Mouse (Mus musculus): ENCODE measurements at regions not wholly inside any gene's neighbourhood (a gene's known extent, or its start where the extent isn't known, plus 50 kb on each side); places are given as distances from the start of the nearest gene placed in this dataset.

GRCm38 (mm10) chr14:105630867-105631680, 265.5 kb downstream of the Spry2 start:
- Histone ChIP-seq H3K27ac (ENCODE audit: low read length) (no peak overlapping the region), H3K4me2 (replicated peaks; ENCODE audit: low read depth, low read length) (no peak overlapping the region), H3K9ac (replicated peaks; ENCODE audit: low read depth, low read length) (no peak overlapping the region), H3K4me3 (ENCODE audit: low read depth, low read length) (no peak overlapping the region), H3K9me3 (ENCODE audit: control insufficient read depth, low read depth, low read length) (no peaks in the 10 kb centered on the region), H3K36me3 (ENCODE audit: control insufficient read depth, insufficient read depth, low read length) (no peaks in the 10 kb centered on the region), H3K27me3 (ENCODE audit: control insufficient read depth, insufficient read depth, low read length) (no peaks in the 10 kb centered on the region), H3K4me1 (ENCODE audit: control insufficient read depth, insufficient read depth, low read length) (no peaks in the 10 kb centered on the region)
- 87% methylated on average over 9 of the region's 9 CpGs for WGBS
- ATAC-seq (ENCODE audit: insufficient number of reproducible peaks, insufficient read depth, low FRiP score, low read depth): no peak

GRCm38 (mm10) chr14:105630444-105630843, 266.2 kb downstream of the Spry2 start:
- 78% methylated on average over 5 of the region's 5 CpGs for WGBS
- no peak for ATAC-seq (ENCODE audit: insufficient number of reproducible peaks, insufficient read depth, low FRiP score, low read depth)

GRCm38 (mm10) chr14:105628673-105629072, 267.9 kb downstream of the Spry2 start:
- WGBS: 69% methylated on average over 3 of the region's 3 CpGs
- Histone ChIP-seq H3K4me1 (ENCODE audit: control insufficient read depth, insufficient read depth, low read length) (no peaks in the 10 kb centered on the region), H3K27me3 (ENCODE audit: control insufficient read depth, insufficient read depth, low read length) (no peaks in the 10 kb centered on the region), H3K4me2 (replicated peaks; ENCODE audit: low read depth, low read length) (no peak overlapping the region), H3K9me3 (ENCODE audit: control insufficient read depth, low read depth, low read length) (no peaks in the 10 kb centered on the region), H3K27ac (ENCODE audit: low read length) (no peak overlapping the region), H3K36me3 (ENCODE audit: control insufficient read depth, insufficient read depth, low read length) (no peaks in the 10 kb centered on the region), H3K4me3 (ENCODE audit: low read depth, low read length) (no peak overlapping the region), H3K9ac (replicated peaks; ENCODE audit: low read depth, low read length) (no peak overlapping the region)
- no peak for ATAC-seq (ENCODE audit: insufficient number of reproducible peaks, insufficient read depth, low FRiP score, low read depth)

More at GRCm38 (mm10) chr14:105630444-105630843, 266.2 kb downstream of the Spry2 start:
- Histone ChIP-seq H3K36me3 (ENCODE audit: control insufficient read depth, insufficient read depth, low read length) (no peaks in the 10 kb centered on the region), H3K4me2 (replicated peaks; ENCODE audit: low read depth, low read length) (no peak overlapping the region), H3K27me3 (ENCODE audit: control insufficient read depth, insufficient read depth, low read length) (no peaks in the 10 kb centered on the region), H3K4me1 (ENCODE audit: control insufficient read depth, insufficient read depth, low read length) (no peaks in the 10 kb centered on the region), H3K27ac (ENCODE audit: low read length) (no peak overlapping the region), H3K9ac (replicated peaks; ENCODE audit: low read depth, low read length) (no peak overlapping the region), H3K4me3 (ENCODE audit: low read depth, low read length) (no peak overlapping the region), H3K9me3 (ENCODE audit: control insufficient read depth, low read depth, low read length) (no peaks in the 10 kb centered on the region)

GRCm38 (mm10) chr14:105624387-105624786, 272.2 kb downstream of the Spry2 start:
- H3K27ac ChIP-seq (ENCODE audit: low read length): no peak overlapping the region
- H3K27me3 ChIP-seq (ENCODE audit: control insufficient read depth, insufficient read depth, low read length): no peaks in the 10 kb centered on the region
- WGBS: 82% methylated on average over 7 of the region's 7 CpGs
- no peak overlapping the region for H3K9ac ChIP-seq (replicated peaks; ENCODE audit: low read depth, low read length)
- H3K4me1 ChIP-seq (ENCODE audit: control insufficient read depth, insufficient read depth, low read length): no peaks in the 10 kb centered on the region
- H3K4me2 ChIP-seq (replicated peaks; ENCODE audit: low read depth, low read length): no peak overlapping the region
- no peak overlapping the region for H3K4me3 ChIP-seq (ENCODE audit: low read depth, low read length)
- no peaks in the 10 kb centered on the region for H3K36me3 ChIP-seq (ENCODE audit: control insufficient read depth, insufficient read depth, low read length)
- H3K9me3 ChIP-seq (ENCODE audit: control insufficient read depth, low read depth, low read length): no peaks in the 10 kb centered on the region
- ATAC-seq (ENCODE audit: insufficient number of reproducible peaks, insufficient read depth, low FRiP score, low read depth): no peak

- no peak overlapping the region for H3K27ac ChIP-seq (ENCODE audit: low read length)
- H3K36me3 ChIP-seq (ENCODE audit: control insufficient read depth, insufficient read depth, low read length): no peaks in the 10 kb centered on the region
- WGBS: 92% methylated on average over 5 of the region's 5 CpGs
Observed at GRCm38 (mm10) chr14:105622166-105622565, 274.5 kb downstream of the Spry2 start.

GRCm38 (mm10) chr14:105621124-105621523, 275.5 kb downstream of the Spry2 start:
- no peaks in the 10 kb centered on the region for H3K27me3 ChIP-seq (ENCODE audit: control insufficient read depth, insufficient read depth, low read length)
- 79% methylated on average over 6 of the region's 6 CpGs for WGBS
- H3K4me1 ChIP-seq (ENCODE audit: control insufficient read depth, insufficient read depth, low read length): no peaks in the 10 kb centered on the region
- no peak overlapping the region for H3K4me3 ChIP-seq (ENCODE audit: low read depth, low read length)
- H3K4me2 ChIP-seq (replicated peaks; ENCODE audit: low read depth, low read length): no peak overlapping the region
- H3K9ac ChIP-seq (replicated peaks; ENCODE audit: low read depth, low read length): no peak overlapping the region
- ATAC-seq (ENCODE audit: insufficient number of reproducible peaks, insufficient read depth, low FRiP score, low read depth): no peak
- H3K36me3 ChIP-seq (ENCODE audit: control insufficient read depth, insufficient read depth, low read length): no peaks in the 10 kb centered on the region
- no peak overlapping the region for H3K27ac ChIP-seq (ENCODE audit: low read length)
- H3K9me3 ChIP-seq (ENCODE audit: control insufficient read depth, low read depth, low read length): no peaks in the 10 kb centered on the region

More at GRCm38 (mm10) chr14:105622166-105622565, 274.5 kb downstream of the Spry2 start:
- no peak for ATAC-seq (ENCODE audit: insufficient number of reproducible peaks, insufficient read depth, low FRiP score, low read depth)
- Histone ChIP-seq H3K4me1 (ENCODE audit: control insufficient read depth, insufficient read depth, low read length) (no peaks in the 10 kb centered on the region), H3K4me3 (ENCODE audit: low read depth, low read length) (no peak overlapping the region), H3K9me3 (ENCODE audit: control insufficient read depth, low read depth, low read length) (no peaks in the 10 kb centered on the region), H3K4me2 (replicated peaks; ENCODE audit: low read depth, low read length) (no peak overlapping the region), H3K27me3 (ENCODE audit: control insufficient read depth, insufficient read depth, low read length) (no peaks in the 10 kb centered on the region), H3K9ac (replicated peaks; ENCODE audit: low read depth, low read length) (no peak overlapping the region)

- Histone ChIP-seq H3K4me2 (replicated peaks; ENCODE audit: low read depth, low read length) (no peak overlapping the region), H3K9me3 (ENCODE audit: control insufficient read depth, low read depth, low read length) (no peaks in the 10 kb centered on the region), H3K36me3 (ENCODE audit: control insufficient read depth, insufficient read depth, low read length) (no peaks in the 10 kb centered on the region), H3K9ac (replicated peaks; ENCODE audit: low read depth, low read length) (no peak overlapping the region), H3K4me3 (ENCODE audit: low read depth, low read length) (no peak overlapping the region), H3K4me1 (ENCODE audit: control insufficient read depth, insufficient read depth, low read length) (no peaks in the 10 kb centered on the region), H3K27me3 (ENCODE audit: control insufficient read depth, insufficient read depth, low read length) (no peaks in the 10 kb centered on the region), H3K27ac (ENCODE audit: low read length) (0 out of 2 replicates have a peak overlapping the region, but pooled peaks have one; percentile 27)
- 61% methylated on average over 8 of the region's 8 CpGs for WGBS
- ATAC-seq (ENCODE audit: insufficient number of reproducible peaks, insufficient read depth, low FRiP score, low read depth): no peak
Observed at GRCm38 (mm10) chr14:105619449-105619848, 277.2 kb downstream of the Spry2 start.

- Histone ChIP-seq H3K4me3 (ENCODE audit: low read depth, low read length) (no peak overlapping the region), H3K27me3 (ENCODE audit: control insufficient read depth, insufficient read depth, low read length) (no peaks in the 10 kb centered on the region), H3K27ac (ENCODE audit: low read length) (no peak overlapping the region), H3K4me2 (replicated peaks; ENCODE audit: low read depth, low read length) (no peak overlapping the region), H3K4me1 (ENCODE audit: control insufficient read depth, insufficient read depth, low read length) (no peaks in the 10 kb centered on the region), H3K9me3 (ENCODE audit: control insufficient read depth, low read depth, low read length) (no peaks in the 10 kb centered on the region), H3K36me3 (ENCODE audit: control insufficient read depth, insufficient read depth, low read length) (no peaks in the 10 kb centered on the region), H3K9ac (replicated peaks; ENCODE audit: low read depth, low read length) (no peak overlapping the region)
- 68% methylated on average over 3 of the region's 3 CpGs for WGBS
- ATAC-seq (ENCODE audit: insufficient number of reproducible peaks, insufficient read depth, low FRiP score, low read depth): no peak
Observed at GRCm38 (mm10) chr14:105615766-105616165, 280.9 kb downstream of the Spry2 start.

- no peaks in the 10 kb centered on the region for H3K9me3 ChIP-seq (ENCODE audit: control insufficient read depth, low read depth, low read length)
- no peak for ATAC-seq (ENCODE audit: insufficient number of reproducible peaks, insufficient read depth, low FRiP score, low read depth)
- H3K4me3 ChIP-seq (ENCODE audit: low read depth, low read length): no peak overlapping the region
- no peak overlapping the region for H3K27ac ChIP-seq (ENCODE audit: low read length)
- no peaks in the 10 kb centered on the region for H3K27me3 ChIP-seq (ENCODE audit: control insufficient read depth, insufficient read depth, low read length)
- 94% methylated on average over 3 of the region's 3 CpGs for WGBS
- no peaks in the 10 kb centered on the region for H3K36me3 ChIP-seq (ENCODE audit: control insufficient read depth, insufficient read depth, low read length)
- no peaks in the 10 kb centered on the region for H3K4me1 ChIP-seq (ENCODE audit: control insufficient read depth, insufficient read depth, low read length)
- no peak overlapping the region for H3K9ac ChIP-seq (replicated peaks; ENCODE audit: low read depth, low read length)
- no peak overlapping the region for H3K4me2 ChIP-seq (replicated peaks; ENCODE audit: low read depth, low read length)
Observed at GRCm38 (mm10) chr14:105612794-105613193, 283.8 kb downstream of the Spry2 start.

Measured in stomach, embryonic 14.5 days (tissue).